Mouse (Mus musculus) embryonic facial prominence, embryonic 11.5 days (tissue): ENCODE data around the gene Orc3. TPM values are rescaled to one million over a fixed set of nuclear protein-coding genes. Genes with fewer than 3 reads are reported as not detected.

Experiments
- ATAC-seq: fragments of 200-750 bp; cut with Nextera tagmentation; replicated peaks from 2 replicates; pipeline ENCODE4 v1.8.0; 2017; ENCODE audit warnings: low read depth; ENCODE audit not compliant: insufficient number of reproducible peaks, low FRiP score, low TSS enrichment
- DNase-seq: peaks from one replicate; pipeline ENCODE4 v3.0.0-alpha.2; 2015; ENCODE audit warnings: low spot score
- H3K27ac ChIP-seq: fragments of 300-500 bp; sonication (generic); replicated peaks from 2 replicates; pipeline ENCODE4 v1.5.1; 2014; ENCODE audit warnings: mild to moderate bottlenecking, low read depth, low read length, control low read depth
- H3K27me3 ChIP-seq: fragments of 300-500 bp; sonication (generic); 2 replicates; pipeline ENCODE4 v1.6.1; 2014; ENCODE audit warnings: mild to moderate bottlenecking, low read length, moderate library complexity, mixed read lengths; ENCODE audit not compliant: control insufficient read depth, insufficient read depth
- H3K36me3 ChIP-seq: fragments of 300-500 bp; sonication (generic); replicated peaks from 2 replicates; pipeline ENCODE4 v1.6.1; 2014; ENCODE audit warnings: low read depth, mild to moderate bottlenecking, low read length, moderate library complexity, mixed read lengths; ENCODE audit not compliant: control insufficient read depth, insufficient read depth
- H3K4me1 ChIP-seq: fragments of 300-500 bp; sonication (generic); 2 replicates; pipeline ENCODE4 v1.6.1; 2014; ENCODE audit warnings: low read length, mixed read lengths; ENCODE audit not compliant: control insufficient read depth, insufficient read depth
- H3K4me2 ChIP-seq: fragments of 300-500 bp; sonication (generic); 2 replicates; pipeline ENCODE4 v1.6.1; 2014; ENCODE audit warnings: low read depth, mild to moderate bottlenecking, control low read depth, low read length, moderate library complexity
- H3K4me3 ChIP-seq: fragments of 300-500 bp; sonication (generic); 2 replicates; pipeline ENCODE4 v1.5.1; 2014; ENCODE audit warnings: low read depth, low read length, control low read depth
- H3K9ac ChIP-seq: fragments of 300-500 bp; sonication (generic); replicated peaks from 2 replicates; pipeline ENCODE4 v1.6.1; 2014; ENCODE audit warnings: mild to moderate bottlenecking, control low read depth, low read length
- H3K9me3 ChIP-seq: fragments of 300-500 bp; sonication (generic); replicated peaks from 2 replicates; pipeline ENCODE4 v1.6.1; 2016; ENCODE audit warnings: mild to moderate bottlenecking, low read length, inconsistent platforms, mixed read lengths; ENCODE audit not compliant: control insufficient read depth
- WGBS: fragments of 180-500 bp; shearing (Covaris S2); extraction: QIAGEN DNeasy Blood & Tissue Kit; methylation state at CpG from one replicate; pipeline ENCODE4 v1.1.7; 2014; 5-methylcytosine and 5-hydroxymethylcytosine counted together
- polyA plus RNA-seq: library from polyadenylated mRNA; unstranded; fragments of >200 nt; fragmentation: Nextera tagmentation; extraction: Ambion mirVana; gene quantifications from 2 replicates; pipeline ENCODE4 v1.2.1, GENCODE M21; 2014

The Orc3 gene
- polyA plus RNA-seq, result 126 and 135 TPM in 2 replicates

DNA sequence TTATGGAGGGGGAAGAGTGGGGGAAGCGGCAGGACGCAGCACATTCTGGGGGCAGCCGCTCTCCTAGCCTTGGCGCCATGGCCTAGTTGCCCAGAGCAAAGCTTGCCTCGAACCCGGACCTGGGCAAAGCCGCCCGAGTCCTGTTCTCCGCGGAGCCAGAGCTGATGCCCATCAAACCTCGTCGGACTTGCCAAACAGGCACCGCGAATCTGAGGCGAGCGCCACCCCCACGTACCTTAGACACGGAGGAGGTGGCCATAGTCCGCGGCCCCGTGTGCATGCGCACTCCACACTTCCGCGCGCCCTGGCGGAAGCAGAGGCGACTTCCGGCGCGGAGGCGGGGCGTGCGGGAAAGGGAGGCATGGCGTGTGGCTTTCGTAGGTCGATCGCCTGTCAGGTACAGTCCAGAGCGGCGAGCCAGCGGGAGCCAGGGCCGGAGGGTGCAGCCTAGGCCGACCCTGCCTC, at the start of gene Orc3, which contains the start of gene Rars2:
Gene Orc3 (minus strand): TSS at position 315 of the 465 bp plus-strand sequence.
Gene Rars2 (plus strand): TSS at position 328 of the 465 bp plus-strand sequence.
- WGBS, result 0% methylated on average over 41 of the region's 42 CpGs
- DNase-seq (peak; percentile 91), ATAC-seq (peak; percentile 97)
- H3K27ac ChIP-seq, result peak within 1 kb of the TSS; percentile 52; the same call in 1 of the 2 replicates
- peak within 1 kb of the TSS; percentile 79 for H3K4me3 ChIP-seq
- peak within 1 kb of the TSS; percentile 87 for H3K9ac ChIP-seq
- H3K4me1 ChIP-seq, result no peaks in the 10 kb centered on the region
- no peaks in the 10 kb centered on the region; the same call in 1 of the 2 replicates for H3K36me3 ChIP-seq
- no peaks in the 10 kb centered on the region for H3K27me3 ChIP-seq
- peak within 1 kb of the TSS; percentile 83 for H3K4me2 ChIP-seq
- no peaks in the 10 kb centered on the region for H3K9me3 ChIP-seq

DNA sequence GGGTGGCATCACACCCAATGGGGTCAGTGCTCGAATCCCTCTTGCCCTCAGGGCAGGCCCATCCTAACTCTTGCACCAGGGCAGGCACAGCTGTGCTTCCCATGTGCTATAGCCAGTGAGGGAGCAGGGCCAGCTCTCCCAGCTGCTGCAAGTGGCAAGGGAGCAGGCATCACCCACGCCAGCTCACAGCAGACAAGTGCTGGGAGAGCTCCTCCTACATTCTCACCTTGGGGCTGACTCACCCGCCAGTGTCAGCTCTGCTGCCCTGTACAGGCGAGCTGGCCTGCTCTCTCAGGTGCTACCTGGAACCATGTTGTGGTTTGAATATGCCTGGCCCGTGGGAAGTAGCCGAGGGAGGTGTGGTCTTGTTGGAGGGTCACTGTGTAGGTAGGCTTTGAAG, 47.2 kb upstream of the Orc3 start:
- peaks cover 5% of the 10 kb centered on the region for H3K36me3 ChIP-seq
- no peaks in the 10 kb centered on the region for H3K4me1 ChIP-seq
- WGBS, result 90% methylated on average over 6 of the region's 6 CpGs
- no peak overlapping the region for H3K4me2 ChIP-seq
- no peak for ATAC-seq
- no peak overlapping the region for H3K4me3 ChIP-seq
- H3K9me3 ChIP-seq, result no peaks in the 10 kb centered on the region
- H3K9ac ChIP-seq, result no peak overlapping the region
- H3K27me3 ChIP-seq, result no peaks in the 10 kb centered on the region
- DNase-seq, result no peak
- no peak overlapping the region for H3K27ac ChIP-seq

DNA sequence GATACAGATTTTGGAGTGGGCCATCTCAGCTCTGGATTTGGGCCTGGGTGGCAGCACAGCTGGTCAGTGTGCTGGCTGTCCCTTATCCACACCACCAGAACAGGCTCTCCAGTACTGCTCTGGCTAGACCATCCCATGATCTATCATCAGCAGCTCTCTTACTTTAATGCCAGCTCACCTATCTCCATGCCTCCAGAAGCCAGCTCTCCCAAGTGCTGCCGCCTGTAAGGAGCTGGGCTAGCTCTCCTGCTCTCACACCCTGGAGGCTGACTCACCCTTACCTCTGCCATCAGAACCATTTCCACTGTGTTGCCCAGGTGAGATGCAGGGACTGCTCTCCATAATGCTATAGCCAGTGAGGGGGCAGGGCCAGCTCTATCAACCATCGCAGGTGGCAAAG, 46.8 kb upstream of the Orc3 start:
- H3K9ac ChIP-seq, result no peak overlapping the region
- WGBS, result 97% methylated on average over 2 of the region's 2 CpGs
- H3K4me3 ChIP-seq, result no peak overlapping the region
- no peak for DNase-seq
- no peak overlapping the region for H3K4me2 ChIP-seq
- peaks cover 4% of the 10 kb centered on the region for H3K36me3 ChIP-seq
- no peaks in the 10 kb centered on the region for H3K9me3 ChIP-seq
- H3K27me3 ChIP-seq, result no peaks in the 10 kb centered on the region
- no peak for ATAC-seq
- H3K27ac ChIP-seq, result no peak overlapping the region
- H3K4me1 ChIP-seq, result no peaks in the 10 kb centered on the region

DNA sequence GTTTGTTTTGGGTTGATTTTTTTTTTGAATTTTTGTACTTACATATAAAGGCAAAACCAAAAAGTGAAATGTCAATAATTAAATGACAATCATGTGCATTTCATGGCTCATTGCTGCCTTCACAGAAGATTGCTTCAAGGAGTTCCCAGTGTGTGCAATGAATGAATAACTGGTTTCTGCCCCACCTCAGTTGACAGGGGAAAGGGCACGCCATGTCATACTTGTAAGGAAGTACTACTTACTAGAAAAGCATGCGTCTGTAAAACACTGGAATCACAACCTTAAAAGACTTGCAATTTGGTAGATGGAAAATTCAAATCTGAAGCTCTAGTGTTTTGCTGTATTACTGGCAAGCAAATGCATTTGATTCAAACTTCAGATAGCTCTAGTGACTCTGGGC, 44.3 kb upstream of the Orc3 start:
- Histone ChIP-seq H3K27me3 (no peaks in the 10 kb centered on the region), H3K36me3 (no peaks in the 10 kb centered on the region; the same call in 1 of the 2 replicates)

DNA sequence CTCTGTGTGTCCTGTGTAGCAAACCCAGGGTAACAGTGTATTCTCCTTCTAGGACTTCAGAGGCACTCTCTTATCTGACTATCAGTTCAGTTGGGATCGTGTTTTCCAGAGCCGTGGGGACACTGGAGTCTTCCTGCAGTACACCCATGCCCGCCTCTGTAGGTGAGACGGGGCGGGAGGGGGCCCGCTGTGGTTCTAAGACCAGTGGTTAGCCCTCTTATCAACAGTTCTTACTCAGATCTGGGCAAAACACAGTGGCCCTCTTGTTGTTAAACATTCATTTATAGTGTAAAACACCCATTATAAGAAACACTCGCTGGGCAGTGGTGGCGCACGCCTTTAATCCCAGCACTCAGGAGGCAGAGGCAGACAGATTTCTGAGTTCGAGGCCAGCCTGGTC, 41.4 kb upstream of the Orc3 start:
- no peak overlapping the region for H3K9ac ChIP-seq
- no peaks in the 10 kb centered on the region for H3K36me3 ChIP-seq
- DNase-seq (no peak), ATAC-seq (no peak)
- H3K9me3 ChIP-seq, result no peaks in the 10 kb centered on the region
- no peak overlapping the region for H3K4me3 ChIP-seq
- no peaks in the 10 kb centered on the region for H3K4me1 ChIP-seq
- H3K4me2 ChIP-seq, result no peak overlapping the region
- H3K27me3 ChIP-seq, result no peaks in the 10 kb centered on the region
- H3K27ac ChIP-seq, result no peak overlapping the region
- WGBS, result 96% methylated on average over 10 of the region's 10 CpGs

More for the DNA sequence above, 44.3 kb upstream of the Orc3 start:
- no peak for DNase-seq
- Histone ChIP-seq H3K4me3 (no peak overlapping the region), H3K4me2 (no peak overlapping the region), H3K4me1 (no peaks in the 10 kb centered on the region), H3K9me3 (no peaks in the 10 kb centered on the region), H3K27ac (no peak overlapping the region), H3K9ac (no peak overlapping the region)
- no peak for ATAC-seq
- 88% methylated on average over 2 of the region's 2 CpGs for WGBS

DNA sequence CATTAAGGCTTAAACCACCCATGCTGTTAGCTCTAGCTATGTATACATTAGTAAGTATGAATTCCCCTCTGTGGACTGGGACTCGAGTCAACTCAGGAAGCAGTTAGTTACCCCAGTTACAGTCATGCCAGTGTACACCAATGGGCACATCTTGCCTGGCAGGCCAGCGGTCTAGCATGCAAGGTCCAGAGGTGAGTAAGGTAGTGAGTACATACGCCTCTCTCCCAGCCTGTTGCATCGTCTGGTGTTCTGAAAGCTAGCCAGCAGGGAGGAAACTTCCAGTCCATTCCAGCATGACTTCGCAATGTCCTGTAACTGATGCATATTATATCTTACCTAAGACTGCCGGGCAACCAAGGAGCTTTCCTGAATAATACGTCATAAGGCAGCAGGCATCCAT, 38.4 kb upstream of the Orc3 start:
- no peaks in the 10 kb centered on the region for H3K36me3 ChIP-seq
- H3K4me1 ChIP-seq, result no peaks in the 10 kb centered on the region
- H3K9me3 ChIP-seq, result no peaks in the 10 kb centered on the region
- H3K4me2 ChIP-seq, result no peak overlapping the region
- no peak overlapping the region for H3K27ac ChIP-seq
- H3K9ac ChIP-seq, result no peak overlapping the region
- WGBS, result 92% methylated on average over 7 of the region's 7 CpGs
- DNase-seq, result no peak
- no peak for ATAC-seq
- H3K4me3 ChIP-seq, result no peak overlapping the region
- no peaks in the 10 kb centered on the region for H3K27me3 ChIP-seq

DNA sequence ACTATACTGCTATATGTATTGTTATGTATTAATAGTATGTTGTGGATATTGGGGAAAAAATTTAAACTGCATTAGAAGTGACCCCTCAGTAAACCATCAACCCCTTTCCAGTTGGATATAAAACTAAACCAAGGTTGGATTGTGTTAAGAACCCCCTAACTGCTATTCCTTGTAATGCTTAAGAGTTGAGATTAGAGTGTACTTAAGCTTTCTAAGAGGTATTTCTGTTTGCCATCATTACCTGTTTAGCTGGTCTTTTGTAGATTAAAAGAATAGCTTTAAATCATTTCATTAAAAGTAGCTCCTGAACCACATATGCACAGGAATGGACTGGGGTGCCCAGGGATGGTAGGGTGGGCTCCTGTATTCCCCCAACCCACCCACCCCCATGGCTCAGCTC, 30.0 kb upstream of the Orc3 start:
- DNase-seq (no peak), ATAC-seq (no peak)
- no peaks in the 10 kb centered on the region for H3K4me1 ChIP-seq
- peaks cover 2% of the 10 kb centered on the region; the same call in 1 of the 2 replicates for H3K36me3 ChIP-seq
- H3K27me3 ChIP-seq, result no peaks in the 10 kb centered on the region
- H3K4me3 ChIP-seq, result no peak overlapping the region
- no peak overlapping the region for H3K4me2 ChIP-seq
- H3K9me3 ChIP-seq, result no peaks in the 10 kb centered on the region
- H3K9ac ChIP-seq, result no peak overlapping the region
- no peak overlapping the region for H3K27ac ChIP-seq

DNA sequence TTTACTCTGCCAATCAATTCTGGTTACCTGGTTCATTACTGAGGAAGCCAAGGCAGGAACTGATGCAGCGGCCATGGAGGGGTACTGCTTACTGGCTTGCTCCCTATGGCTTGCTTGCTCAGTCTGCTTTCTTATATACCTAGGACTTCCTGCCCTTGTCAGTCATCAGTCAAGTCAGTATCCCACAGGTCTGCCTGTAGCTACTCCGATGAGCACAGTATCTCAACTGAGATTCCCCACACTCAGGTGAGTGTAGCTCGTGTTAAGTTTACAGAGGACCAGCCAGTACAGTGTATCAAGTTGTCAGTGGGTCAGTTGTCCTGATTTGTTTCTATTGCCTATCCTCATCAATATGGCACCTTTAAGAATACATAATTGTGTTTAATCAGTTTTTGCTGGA, 26.0 kb upstream of the Orc3 start:
- Histone ChIP-seq H3K27ac (no peak overlapping the region), H3K4me1 (no peaks in the 10 kb centered on the region), H3K9ac (no peak overlapping the region), H3K9me3 (no peaks in the 10 kb centered on the region), H3K4me2 (no peak overlapping the region), H3K36me3 (no peaks in the 10 kb centered on the region; the same call in 1 of the 2 replicates), H3K27me3 (no peaks in the 10 kb centered on the region), H3K4me3 (no peak overlapping the region)
- DNase-seq (no peak), ATAC-seq (no peak)
- 94% methylated on average over 3 of the region's 3 CpGs for WGBS
